Mouse (Mus musculus) heart, postnatal 0 days (tissue): ENCODE measurements around the gene Smco3.

Experiments
- CTCF ChIP-seq: IDR thresholded peaks from 2 replicates; pipeline ENCODE4 v1.5.1; 2016; ENCODE audit warnings: antibody characterized with exemption, control low read depth, low read depth
- EP300 ChIP-seq: IDR thresholded peaks from 2 replicates; pipeline ENCODE4 v1.6.1; 2016; ENCODE audit warnings: antibody characterized with exemption, low read depth

GRCm38 (mm10) chr6:136868921-136869320 is 33.7 kb upstream of the Smco3 start:
- no peak for TF ChIP-seq EP300
- no peak for TF ChIP-seq CTCF
